Mouse (Mus musculus) cerebral cortex, adult 2 months (tissue): ENCODE results near the gene Cxcl15.

Experiments
- WGBS: fragments of 180-500 bp; shearing (Covaris S2); methylation state at CpG from one replicate; pipeline ENCODE4 v1.1.7; 2018; 5-methylcytosine and 5-hydroxymethylcytosine counted together

Cxcl15 gene

DNA sequence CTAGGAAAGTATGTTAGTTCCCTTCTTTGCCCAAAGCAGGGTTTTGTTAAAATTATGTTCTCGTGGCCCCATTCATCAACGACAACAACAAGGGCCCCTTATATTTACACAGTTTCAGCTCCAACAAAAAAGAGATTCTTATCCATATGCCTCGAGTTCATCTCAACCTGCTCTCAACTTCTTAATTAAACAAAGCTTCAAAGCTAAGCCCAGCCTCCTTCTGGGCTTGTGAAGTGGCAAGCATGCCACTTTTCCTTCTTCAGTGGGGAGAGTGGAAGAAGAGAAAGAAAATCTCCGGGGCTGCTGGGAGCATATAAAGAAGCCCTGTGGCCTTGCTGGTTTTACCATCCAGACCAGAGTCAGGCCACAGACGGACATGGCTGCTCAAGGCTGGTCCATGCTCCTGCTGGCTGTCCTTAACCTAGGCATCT lies at the start of gene Cxcl15:
Gene Cxcl15, plus strand, starts transcription at position 340 of the 431 bp plus-strand sequence.
- WGBS = 61% methylated on average over 5 of the region's 5 CpGs

DNA sequence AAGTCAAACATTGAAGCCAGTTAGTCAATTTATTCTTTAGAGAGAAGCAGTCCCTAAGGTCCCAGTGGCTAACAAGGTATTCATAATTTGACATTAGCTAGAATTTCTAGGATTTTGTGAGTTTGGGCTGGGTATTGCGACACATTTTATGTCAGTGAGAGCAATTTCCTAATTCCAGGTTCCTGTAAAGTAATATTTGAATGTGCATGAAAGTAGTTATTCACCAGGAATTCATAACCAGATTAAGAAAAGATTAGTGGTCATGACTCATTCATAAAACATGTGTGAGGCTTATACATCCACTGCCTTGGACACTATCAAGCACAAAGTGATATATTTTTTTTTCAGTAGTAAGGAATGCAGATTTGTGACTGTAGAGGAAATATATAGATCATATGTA lies 40.4 kb upstream of the Cxcl15 start:
- WGBS = 96% methylated on average over 1 of the region's 1 CpGs

- WGBS = 60% methylated on average over 5 of the region's 5 CpGs
Measured at GRCm38 (mm10) chr5:90758020-90758605, 36.2 kb upstream of the Cxcl15 start.

DNA sequence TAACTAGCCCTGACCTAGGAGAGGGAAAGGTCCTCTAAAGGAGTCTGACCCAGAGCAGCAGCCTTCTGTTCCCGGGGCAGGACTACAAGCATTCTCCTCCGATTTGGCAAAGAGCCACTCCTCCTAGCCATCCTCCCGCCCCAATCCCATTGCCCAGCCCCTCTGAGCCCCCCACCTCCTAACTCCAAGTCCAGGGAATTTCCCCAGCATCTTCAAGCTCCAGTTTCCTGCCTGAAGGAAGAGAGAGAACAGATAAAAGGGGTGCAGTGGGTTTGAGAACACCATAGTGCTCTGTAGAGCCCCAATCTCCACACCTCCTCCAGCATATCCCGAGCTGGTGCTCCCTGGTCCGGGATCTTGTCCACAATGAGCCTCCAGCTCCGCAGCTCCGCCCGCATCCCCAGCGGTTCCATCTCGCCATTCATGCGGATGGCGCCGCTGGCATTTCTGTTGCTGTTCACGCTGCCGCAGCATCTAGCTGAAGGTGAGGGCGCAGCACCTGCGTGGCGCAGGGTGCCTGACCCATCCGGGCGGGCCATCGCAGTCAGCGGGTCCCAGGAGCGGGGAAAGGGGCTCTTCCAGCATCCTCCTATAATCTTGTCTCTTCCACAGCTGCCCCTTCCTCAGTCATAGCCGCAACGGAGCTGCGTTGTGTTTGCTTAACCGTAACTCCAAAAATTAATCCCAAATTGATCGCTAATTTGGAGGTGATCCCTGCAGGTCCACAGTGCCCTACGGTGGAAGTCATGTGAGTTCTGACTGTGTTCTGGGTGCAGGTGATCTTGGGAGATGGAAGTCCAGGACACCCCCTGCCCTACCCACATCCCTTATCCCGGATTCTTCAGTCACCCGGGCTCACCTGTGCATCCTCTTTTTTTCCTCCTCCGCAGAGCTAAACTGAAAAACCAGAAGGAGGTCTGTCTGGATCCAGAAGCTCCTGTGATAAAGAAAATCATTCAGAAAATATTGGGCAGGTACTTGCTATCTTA lies 35.0 kb upstream of the Cxcl15 start, which contains the start of gene Cxcl5:
Gene Cxcl5, plus strand, starts transcription at position 284 of the 989 bp plus-strand sequence.
- 2% methylated on average over 32 of the region's 32 CpGs for WGBS

- WGBS = 44% methylated on average over 4 of the region's 4 CpGs
Measured at GRCm38 (mm10) chr5:90760303-90760702, 34.0 kb upstream of the Cxcl15 start.

GRCm38 (mm10) chr5:90760844-90761243 lies 33.5 kb upstream of the Cxcl15 start:
- 75% methylated on average over 2 of the region's 2 CpGs for WGBS

DNA sequence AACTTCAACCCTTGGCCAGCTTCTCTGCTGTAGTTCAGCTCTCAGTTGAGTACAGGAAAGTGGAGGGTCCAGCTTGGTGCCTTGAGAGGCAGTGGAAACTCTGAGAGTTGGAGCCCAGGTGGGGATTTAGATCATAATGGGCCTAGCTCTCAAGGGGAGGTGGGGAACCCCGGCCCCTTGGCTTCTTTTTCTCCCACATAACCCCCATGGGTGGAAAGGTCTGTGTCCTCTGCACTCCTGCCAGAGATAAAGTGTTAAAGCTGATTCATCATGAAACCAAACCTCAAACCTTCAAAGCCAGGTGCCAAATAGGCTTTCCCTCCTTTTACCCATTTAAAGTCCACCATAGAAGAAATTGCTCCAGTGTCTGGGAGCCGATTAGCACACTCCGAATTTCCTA lies 32.5 kb upstream of the Cxcl15 start:
- WGBS = 87% methylated on average over 3 of the region's 3 CpGs

DNA sequence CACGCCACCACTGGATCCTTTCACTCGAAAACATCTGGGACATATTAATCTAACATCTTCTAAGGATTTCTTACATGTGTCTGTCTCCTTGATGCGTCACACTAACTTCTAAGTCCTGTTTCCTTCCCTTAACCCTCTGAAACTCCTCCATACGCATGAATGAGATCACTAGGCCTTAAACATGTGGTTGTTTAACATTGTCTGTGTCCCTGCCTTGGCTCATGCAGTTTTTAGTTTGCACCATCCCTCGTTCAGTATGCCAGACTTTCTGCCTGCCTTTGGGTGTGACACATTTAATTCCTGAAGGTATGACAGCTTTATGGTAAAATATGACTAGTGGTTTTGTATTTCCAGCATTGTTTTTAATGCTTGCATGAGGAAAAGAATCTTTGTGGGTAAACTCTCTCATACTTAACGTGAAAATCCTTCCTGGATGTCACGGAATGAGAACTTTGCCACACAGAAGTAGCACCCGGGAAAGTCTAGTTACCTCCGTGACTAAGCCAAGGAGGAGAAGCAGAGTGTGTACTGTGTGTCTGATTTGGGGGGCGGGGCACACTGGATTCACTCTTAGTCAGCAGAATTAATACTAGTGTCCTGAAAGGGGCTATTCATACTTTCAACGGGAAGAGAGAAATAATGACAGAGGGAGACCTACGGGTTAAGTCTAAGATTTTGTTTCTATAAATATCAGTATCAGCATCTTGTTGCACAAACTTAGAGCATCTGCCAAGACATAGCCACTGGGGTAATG lies 30.2 kb upstream of the Cxcl15 start:
- WGBS = 85% methylated on average over 12 of the region's 12 CpGs

- WGBS = 82% methylated on average over 8 of the region's 8 CpGs
Measured at GRCm38 (mm10) chr5:90765821-90766606, 28.3 kb upstream of the Cxcl15 start.

- WGBS = 73% methylated on average over 3 of the region's 3 CpGs
Measured at GRCm38 (mm10) chr5:90768218-90768617, 26.1 kb upstream of the Cxcl15 start, which contains the start of gene Ppbp. Ppbp (plus strand) TSS chr5:90768518.

- 86% methylated on average over 3 of the region's 3 CpGs for WGBS
Measured at GRCm38 (mm10) chr5:90771369-90771768, 23.0 kb upstream of the Cxcl15 start.

- WGBS = 75% methylated on average over 16 of the region's 16 CpGs
Measured at GRCm38 (mm10) chr5:90771880-90772653, 22.3 kb upstream of the Cxcl15 start, which contains the start of gene Pf4. Pf4 (plus strand) TSS chr5:90772435.

DNA sequence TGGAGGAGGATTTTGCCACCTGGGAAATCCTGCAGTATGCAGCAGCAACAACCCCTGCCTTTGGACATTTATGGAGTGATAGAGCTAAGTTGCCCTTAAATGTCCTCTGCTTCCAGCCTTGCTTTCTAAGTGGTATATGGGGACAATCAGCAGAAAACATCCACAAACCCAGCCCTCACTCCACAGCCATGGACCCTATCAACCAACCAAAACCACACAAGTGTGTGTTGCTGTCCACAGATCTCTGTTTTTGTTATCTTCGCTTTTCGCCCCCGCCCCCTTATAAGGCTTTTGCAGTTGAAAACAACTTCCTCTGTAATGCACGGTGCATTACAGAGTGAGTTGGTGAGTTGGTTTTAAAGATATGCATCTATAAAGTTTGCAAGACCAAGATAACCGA lies 18.8 kb upstream of the Cxcl15 start:
- WGBS = 90% methylated on average over 5 of the region's 5 CpGs

GRCm38 (mm10) chr5:90777621-90778020 lies 16.7 kb upstream of the Cxcl15 start:
- 68% methylated on average over 10 of the region's 10 CpGs for WGBS

GRCm38 (mm10) chr5:90778856-90779255 lies 15.5 kb upstream of the Cxcl15 start:
- 81% methylated on average over 6 of the region's 6 CpGs for WGBS

GRCm38 (mm10) chr5:90783697-90784096 lies 10.6 kb upstream of the Cxcl15 start:
- WGBS = 93% methylated on average over 3 of the region's 3 CpGs

DNA sequence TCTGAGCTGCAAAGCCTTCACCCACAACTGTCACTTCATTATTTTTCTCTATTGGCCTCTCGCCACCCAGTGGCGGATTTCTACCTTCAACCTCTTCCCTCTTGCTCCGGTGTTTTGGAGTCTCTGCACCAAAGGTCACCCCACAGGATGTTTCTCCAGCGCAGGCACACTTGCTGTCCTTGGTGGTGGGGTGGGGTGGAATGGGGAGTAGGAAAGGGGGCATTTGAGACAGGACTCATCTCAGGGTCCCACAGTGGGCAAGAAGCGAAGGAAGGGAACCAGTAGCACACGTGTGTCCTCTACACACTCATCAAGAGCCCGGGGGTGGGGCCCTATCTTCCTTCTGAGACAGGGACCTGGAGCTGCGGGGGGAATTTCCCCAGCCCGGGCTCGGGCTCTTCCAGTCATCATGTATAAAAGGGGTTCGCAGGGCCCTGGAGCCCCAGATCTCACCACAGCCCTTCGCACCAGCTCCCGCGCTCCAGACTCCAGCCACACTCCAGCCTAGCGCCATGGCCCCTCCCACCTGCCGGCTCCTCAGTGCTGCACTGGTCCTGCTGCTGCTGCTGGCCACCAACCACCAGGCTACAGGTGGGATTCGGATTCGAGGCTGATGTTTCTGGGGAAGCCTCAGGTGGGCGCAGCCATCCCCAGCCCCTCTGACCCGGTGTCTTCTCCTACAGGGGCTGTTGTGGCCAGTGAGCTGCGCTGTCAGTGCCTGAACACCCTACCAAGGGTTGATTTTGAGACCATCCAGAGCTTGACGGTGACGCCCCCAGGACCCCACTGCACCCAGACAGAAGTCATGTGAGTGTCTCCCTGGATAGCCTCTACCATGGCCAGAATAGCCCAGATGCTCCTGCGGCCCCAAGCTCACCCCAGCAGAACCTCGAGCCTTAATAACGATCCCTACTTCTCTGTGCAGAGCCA lies 8.4 kb upstream of the Cxcl15 start, which contains the start of gene Cxcl3:
Gene Cxcl3, plus strand, starts transcription at position 445 of the 930 bp plus-strand sequence.
- WGBS = 24% methylated on average over 26 of the region's 26 CpGs

- 81% methylated on average over 4 of the region's 4 CpGs for WGBS
Measured at GRCm38 (mm10) chr5:90788114-90788513, 6.2 kb upstream of the Cxcl15 start.
